Mouse (Mus musculus) ES-Bruce4 (cell line): ENCODE results near the gene Olfr1411.

ENCODE experiments used
- CTCF ChIP-seq: IDR thresholded peaks from one replicate; pipeline ENCODE4 v1.8.1; 2011; ENCODE audit warnings: low read depth, low read length
- EP300 ChIP-seq: IDR thresholded peaks from 2 replicates; pipeline ENCODE4 v1.6.1; 2011; ENCODE audit warnings: low read depth, low read length; ENCODE audit not compliant: insufficient read depth
- POLR2A ChIP-seq: IDR thresholded peaks from one replicate; pipeline ENCODE4 v1.8.1; 2011; ENCODE audit warnings: low read length; ENCODE audit not compliant: insufficient read depth

DNA sequence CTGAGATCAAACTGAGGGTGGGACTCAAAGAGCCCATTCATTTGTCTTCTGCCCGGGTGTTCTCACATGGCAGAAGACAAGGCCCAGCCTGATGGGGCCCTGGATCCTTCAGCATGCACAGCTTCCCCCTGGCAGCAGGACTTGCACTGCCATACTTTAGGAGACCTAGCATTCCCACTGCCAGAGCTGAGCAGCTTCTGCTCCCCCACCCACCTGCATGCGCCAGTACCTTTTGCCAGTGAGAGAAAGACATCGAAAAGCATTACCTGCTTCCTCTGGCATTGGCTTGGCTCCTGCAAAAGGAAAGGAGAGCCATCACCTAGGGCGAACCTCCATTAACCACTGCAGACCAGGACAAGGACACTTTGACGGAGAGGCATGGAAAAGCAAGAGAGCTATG, 50.7 kb downstream of the Olfr1411 start:
- TF ChIP-seq POLR2A (no peak), CTCF (no peak), EP300 (no peak)
